Comparison of ENCODE assay signal across 27 mouse cellular contexts in genomic region chr1:24191668-24192067, GRCm38 (mm10). TPM values are rescaled to one million over a fixed set of nuclear protein-coding genes. Genes with fewer than 3 reads are reported as not detected.
DNase-seq lines count a peak whose midpoint lies in the region; ATAC-seq and TF ChIP-seq lines count a peak whose summit lies in the region.
"Had no signal": no experiment of that assay in that cellular context is flagged by ENCODE, and none has a peak within 500 bp of the region (broad histone marks: within the 10 kb centered on the region; RNA-seq: fewer than 3 reads in every experiment).

No protein-coding gene starts in this region.

- H3K36me3 ChIP-seq in forebrain, embryonic 13.5 days (ENCODE audit: poor library complexity, severe bottlenecking) = no peaks in the 10 kb centered on the region
- no peaks in the 10 kb centered on the region for H3K36me3 ChIP-seq in forebrain, embryonic 11.5 days (ENCODE audit: control insufficient read depth, insufficient read depth, low read length)
- H3K36me3 ChIP-seq in forebrain, embryonic 15.5 days = no peaks in the 10 kb centered on the region
- H3K36me3 ChIP-seq in forebrain, embryonic 10.5 days (replicated peaks) = no peaks in the 10 kb centered on the region
- no peaks in the 10 kb centered on the region for H3K36me3 ChIP-seq in forebrain, postnatal 0 days (ENCODE audit: insufficient read depth)
- H3K36me3 ChIP-seq: embryonic facial prominence, embryonic 13.5 days; embryonic facial prominence, embryonic 15.5 days; G1E had no signal

- H3K27me3 ChIP-seq in forebrain, embryonic 13.5 days = no peaks in the 10 kb centered on the region
- H3K27me3 ChIP-seq in forebrain, embryonic 11.5 days (ENCODE audit: control insufficient read depth, insufficient read depth, low read length) = no peaks in the 10 kb centered on the region
- H3K27me3 ChIP-seq in forebrain, embryonic 15.5 days = no peaks in the 10 kb centered on the region
- peaks cover 10% of the 10 kb centered on the region; the same call in 1 of the 2 replicates for H3K27me3 ChIP-seq in forebrain, embryonic 10.5 days (ENCODE audit: poor library complexity, severe bottlenecking)
- H3K27me3 ChIP-seq in forebrain, postnatal 0 days (ENCODE audit: insufficient read depth, low read length) = no peaks in the 10 kb centered on the region
- H3K27me3 ChIP-seq: CH12.LX; embryonic facial prominence, embryonic 13.5 days; embryonic facial prominence, embryonic 15.5 days had no signal

- H3K4me2 ChIP-seq in forebrain, embryonic 13.5 days = no peak overlapping the region
- H3K4me2 ChIP-seq in forebrain, embryonic 11.5 days (ENCODE audit: low read depth, low read length, severe bottlenecking) = no peak overlapping the region
- no peak overlapping the region for H3K4me2 ChIP-seq in forebrain, embryonic 15.5 days (replicated peaks)
- H3K4me2 ChIP-seq in forebrain, postnatal 0 days (ENCODE audit: low read depth) = no peak overlapping the region
- H3K4me2 ChIP-seq: embryonic facial prominence, embryonic 13.5 days; embryonic facial prominence, embryonic 15.5 days had no signal

- TF ChIP-seq CTCF in forebrain, postnatal 0 days (IDR thresholded peaks at IDR 0.05; ENCODE audit: low read depth) = no peak

- peak; percentile 65; the same call in 1 of the 2 replicates for ATAC-seq in forebrain, embryonic 13.5 days
- ATAC-seq in forebrain, embryonic 11.5 days (replicated peaks; ENCODE audit: low FRiP score) = no peak
- ATAC-seq in forebrain, embryonic 15.5 days (replicated peaks) = peak; percentile 65; the same call in 1 of the 2 replicates
- ATAC-seq in forebrain, postnatal 0 days = peak; percentile 50; the same call in 1 of the 2 replicates
- ATAC-seq: activated CD4-positive, CD25-positive, alpha-beta regulatory T cell, adult 4 months; CD4-positive, CD25-positive, alpha-beta regulatory T cell, adult 4 months; Patski had no signal

- H3K4me3 ChIP-seq in forebrain, embryonic 13.5 days = no peak overlapping the region
- H3K4me3 ChIP-seq in forebrain, embryonic 11.5 days (ENCODE audit: low read depth, low read length) = no peak overlapping the region
- no peak overlapping the region for H3K4me3 ChIP-seq in forebrain, embryonic 15.5 days
- no peak overlapping the region for H3K4me3 ChIP-seq in forebrain, embryonic 10.5 days
- no peak overlapping the region for H3K4me3 ChIP-seq in forebrain, postnatal 0 days (ENCODE audit: low read depth, low read length)
- H3K4me3 ChIP-seq: embryonic facial prominence, embryonic 13.5 days; embryonic facial prominence, embryonic 15.5 days; erythroblast, embryonic 14.5 days had no signal

- H3K27ac ChIP-seq in forebrain, embryonic 13.5 days = no peak overlapping the region
- no peak overlapping the region for H3K27ac ChIP-seq in forebrain, embryonic 11.5 days (ENCODE audit: low read depth, low read length)
- no peak overlapping the region; the same call in 1 of the 2 replicates for H3K27ac ChIP-seq in forebrain, embryonic 15.5 days (replicated peaks)
- H3K27ac ChIP-seq in forebrain, embryonic 10.5 days = no peak overlapping the region
- H3K27ac ChIP-seq in forebrain, postnatal 0 days (ENCODE audit: low read depth, low read length) = no peak overlapping the region
- H3K27ac ChIP-seq: embryonic facial prominence, embryonic 13.5 days; embryonic facial prominence, embryonic 15.5 days had no signal

- WGBS in forebrain, embryonic 13.5 days = 72% methylated on average over 4 of the region's 4 CpGs
- WGBS in forebrain, embryonic 11.5 days = 91% methylated on average over 4 of the region's 4 CpGs
- WGBS in forebrain, embryonic 15.5 days = 54% methylated on average over 4 of the region's 4 CpGs
- 92% methylated on average over 4 of the region's 4 CpGs for WGBS in forebrain, embryonic 10.5 days
- WGBS in forebrain, postnatal 0 days = 35% methylated on average over 4 of the region's 4 CpGs

- no peak for DNase-seq in forebrain, embryonic 11.5 days (ENCODE audit: low spot score)
- DNase-seq in forebrain, embryonic 10.5 days (ENCODE audit: extremely low spot score, low spot score) = no peak
- peak; percentile 28 for DNase-seq in forebrain, postnatal 0 days
- DNase-seq in kidney, adult 18-20 months = no peak
- DNase-seq: adrenal gland, adult 8-10 months; adrenal gland, postnatal 14 days; adrenal gland, postnatal 36 days; B cell, adult 2 months; cerebellum, adult 11 months; cerebellum, adult 18-20 months; cerebellum, adult 8-10 months; cerebellum, adult 9-11 months; cerebellum, postnatal 14 days; cerebellum, postnatal 36 days; embryo, embryonic 11 days had no signal

- peaks cover 20% of the 10 kb centered on the region for H3K4me1 ChIP-seq in forebrain, embryonic 13.5 days
- H3K4me1 ChIP-seq in forebrain, embryonic 11.5 days (replicated peaks; ENCODE audit: control insufficient read depth, insufficient read depth, low read length) = peaks cover 11% of the 10 kb centered on the region; the same call in 1 of the 2 replicates
- peaks cover 13% of the 10 kb centered on the region for H3K4me1 ChIP-seq in forebrain, embryonic 15.5 days
- peaks cover 27% of the 10 kb centered on the region for H3K4me1 ChIP-seq in forebrain, embryonic 10.5 days
- H3K4me1 ChIP-seq in forebrain, postnatal 0 days (ENCODE audit: insufficient read depth) = no peaks in the 10 kb centered on the region

- H3K9ac ChIP-seq in forebrain, embryonic 13.5 days = no peak overlapping the region
- H3K9ac ChIP-seq in forebrain, embryonic 11.5 days (ENCODE audit: low read length) = no peak overlapping the region
- H3K9ac ChIP-seq in forebrain, embryonic 15.5 days (replicated peaks) = no peak overlapping the region
- H3K9ac ChIP-seq in forebrain, postnatal 0 days = no peak overlapping the region
- H3K9ac ChIP-seq: embryonic facial prominence, embryonic 13.5 days; embryonic facial prominence, embryonic 15.5 days had no signal

- H3K9me3 ChIP-seq in forebrain, embryonic 13.5 days (replicated peaks) = no peaks in the 10 kb centered on the region
- H3K9me3 ChIP-seq in forebrain, embryonic 11.5 days (ENCODE audit: control insufficient read depth, low read length) = no peaks in the 10 kb centered on the region
- no peaks in the 10 kb centered on the region for H3K9me3 ChIP-seq in forebrain, embryonic 15.5 days
- no peaks in the 10 kb centered on the region for H3K9me3 ChIP-seq in forebrain, embryonic 10.5 days
- H3K9me3 ChIP-seq in forebrain, postnatal 0 days (ENCODE audit: low read length) = no peaks in the 10 kb centered on the region
- H3K9me3 ChIP-seq: embryonic facial prominence, embryonic 13.5 days; embryonic facial prominence, embryonic 15.5 days; G1E had no signal

RNA-seq across cellular contexts. Expression of gene Col9a1, which starts 14.3 kb away (rescaled TPM):
- 0.84 and 1.8 TPM in 2 replicates for polyA plus RNA-seq in forebrain, embryonic 13.5 days (2015; fragmentation: Nextera tagmentation; extraction: Ambion mirVana)
- 10.4 and 12.7 TPM in 2 replicates for polyA plus RNA-seq in forebrain, embryonic 11.5 days (2014; fragmentation: Nextera tagmentation; extraction: Ambion mirVana)
- 1.3 TPM in 2 replicates for polyA plus RNA-seq in forebrain, embryonic 15.5 days (2015; fragmentation: Nextera tagmentation; extraction: Ambion mirVana)
- polyA plus RNA-seq in forebrain, embryonic 10.5 days (2016; fragmentation: Nextera tagmentation; extraction: Ambion mirVana) = 20.3 and 32.1 TPM in 2 replicates
- total RNA-seq in forebrain, postnatal 0 days (2014; rRNA removed) = 3.0 and 4.2 TPM in 2 replicates
- 1.8 and 2.0 TPM in 2 replicates for polyA plus RNA-seq in forebrain, postnatal 0 days (2015; fragmentation: Nextera tagmentation; extraction: Ambion mirVana)
- total RNA-seq: adrenal gland, adult 18-20 months; adrenal gland, adult 8-10 months; adrenal gland, postnatal 36 days; CH12.LX; common myeloid progenitor, adult 5-6 weeks had no signal
- polyA plus RNA-seq: activated CD4-positive, CD25-positive, alpha-beta regulatory T cell, adult 4 months; CD4-positive, CD25-positive, alpha-beta regulatory T cell, adult 4 months; G1E; Patski had no signal
